Mouse (Mus musculus) liver, embryonic 12.5 days (tissue): Measurements from ENCODE around the gene Samt2. TPM values are rescaled to one million over a fixed set of nuclear protein-coding genes. Genes with fewer than 3 reads are reported as not detected.
"Not testable (repeated sequence)": the region's sequence is repeated elsewhere in the genome, so short reads cannot be mapped to it uniquely, and the experiment has no call there.

Source experiments
- ATAC-seq: fragments of 200-750 bp; cut with Nextera tagmentation; 2 replicates; pipeline ENCODE4 v1.8.0; 2017; ENCODE audit warnings: moderate number of reproducible peaks, mild to moderate bottlenecking, moderate library complexity
- H3K27ac ChIP-seq: fragments of 300-500 bp; sonication (generic); 2 replicates; pipeline ENCODE4 v1.5.1; 2016; ENCODE audit warnings: mild to moderate bottlenecking
- H3K27me3 ChIP-seq: fragments of 300-500 bp; sonication (generic); replicated peaks from 2 replicates; pipeline ENCODE4 v1.6.1; 2016; ENCODE audit warnings: mild to moderate bottlenecking, moderate library complexity
- H3K36me3 ChIP-seq: fragments of 300-500 bp; sonication (generic); 2 replicates; pipeline ENCODE4 v1.6.1; 2016; ENCODE audit warnings: mild to moderate bottlenecking, moderate library complexity
- H3K4me1 ChIP-seq: fragments of 300-500 bp; sonication (generic); 2 replicates; pipeline ENCODE4 v1.6.1; 2016
- H3K4me2 ChIP-seq: fragments of 300-500 bp; sonication (generic); 2 replicates; pipeline ENCODE4 v1.6.1; 2016; ENCODE audit warnings: mild to moderate bottlenecking, moderate library complexity
- H3K4me3 ChIP-seq: fragments of 300-500 bp; sonication (generic); 2 replicates; pipeline ENCODE4 v1.5.1; 2016; ENCODE audit warnings: mild to moderate bottlenecking, moderate library complexity
- H3K9ac ChIP-seq: fragments of 300-500 bp; sonication (generic); 2 replicates; pipeline ENCODE4 v1.6.1; 2016; ENCODE audit warnings: mild to moderate bottlenecking, moderate library complexity
- H3K9me3 ChIP-seq: fragments of 300-500 bp; sonication (generic); replicated peaks from 2 replicates; pipeline ENCODE4 v1.6.1; 2016; ENCODE audit warnings: mild to moderate bottlenecking, moderate library complexity
- WGBS: fragments of 180-500 bp; shearing (Covaris S2); methylation state at CpG from one replicate; pipeline ENCODE4 v1.1.7; 2016; ENCODE audit not compliant: insufficient replicate concordance; 5-methylcytosine and 5-hydroxymethylcytosine counted together
- polyA plus RNA-seq: library from polyadenylated mRNA; unstranded; fragments of >200 nt; fragmentation: Nextera tagmentation; extraction: Ambion mirVana; gene quantifications from 2 replicates; pipeline ENCODE4 v1.2.1, GENCODE M21; 2016

Samt2 gene
- polyA plus RNA-seq = not detected in 2 replicates

- H3K27me3 ChIP-seq, ATAC-seq, H3K27ac ChIP-seq, H3K36me3 ChIP-seq, H3K9me3 ChIP-seq, H3K4me1 ChIP-seq, H3K9ac ChIP-seq, H3K4me3 ChIP-seq, H3K4me2 ChIP-seq: not testable (repeated sequence)
- 68% methylated on average over 2 of the region's 2 CpGs for WGBS
Measured at GRCm38 (mm10) chrX:154579260-154579659, at the start of gene Samt2. Gene Samt2, minus strand, starts transcription at chrX:154579360.

Other genes starting within 250 kb of the Samt2 start
- not detected in 2 replicates for gene 4930524N10Rik, start 236.0 kb downstream of the Samt2 start, polyA plus RNA-seq
- gene Samt4, start 97.4 kb downstream of the Samt2 start, polyA plus RNA-seq = not detected in 2 replicates